In the genomic region with DNA sequence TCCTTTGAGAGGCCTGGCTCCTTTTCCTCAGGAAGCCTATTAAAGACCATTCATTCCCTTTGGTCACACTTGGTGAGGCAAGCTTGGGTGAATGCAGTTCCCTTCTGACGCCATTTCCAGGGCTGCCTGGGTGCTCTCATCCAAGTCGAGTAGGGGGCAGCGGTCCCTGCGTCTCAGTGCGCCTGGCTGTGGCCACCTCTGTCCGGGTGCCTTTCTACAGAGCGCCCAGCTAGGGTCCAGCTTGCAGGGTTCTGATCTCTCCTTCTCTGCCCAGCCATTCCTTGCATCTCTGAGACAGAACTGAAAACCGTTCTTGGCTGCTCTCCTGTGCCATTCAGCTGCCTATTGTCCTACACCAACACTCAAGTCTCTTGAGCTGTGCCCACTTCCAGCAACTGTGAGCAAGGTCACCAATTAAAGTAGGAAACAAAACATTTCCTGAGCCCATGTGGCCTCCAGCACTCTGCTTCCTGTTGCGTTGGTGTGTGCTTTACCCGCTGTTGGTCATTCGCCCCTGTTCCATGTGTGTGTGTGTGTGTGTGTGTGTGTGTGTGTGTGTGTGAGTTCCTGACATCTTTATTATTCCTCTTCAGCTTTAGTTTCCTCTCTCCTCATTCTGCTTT, we compare ENCODE assay signal across 10 mouse cellular contexts.
A peak's percentile ranks its signal among the peaks of the same experiment; 100 is the strongest.
DNase-seq lines count a peak whose midpoint lies in the region; ATAC-seq lines count a peak whose summit lies in the region.
"Had no signal": no experiment of that assay in that cellular context is flagged by ENCODE, and none has a peak within 500 bp of the region (broad histone marks: within the 10 kb centered on the region; RNA-seq: fewer than 3 reads in every experiment).

No protein-coding gene starts in this region.

- peaks cover 19% of the 10 kb centered on the region for H3K4me1 ChIP-seq in heart, embryonic 12.5 days (replicated peaks)
- H3K4me1 ChIP-seq in liver, embryonic 11.5 days (replicated peaks; ENCODE audit: control insufficient read depth, insufficient read depth, low read length), result no peaks in the 10 kb centered on the region
- peaks cover 6% of the 10 kb centered on the region; the same call in 1 of the 2 replicates for H3K4me1 ChIP-seq in hindbrain, embryonic 15.5 days (replicated peaks)
- peaks cover 11% of the 10 kb centered on the region; the same call in 1 of the 2 replicates for H3K4me1 ChIP-seq in midbrain, embryonic 15.5 days

- no peak overlapping the region for H3K27ac ChIP-seq in heart, embryonic 12.5 days (ENCODE audit: poor library complexity, severe bottlenecking)
- H3K27ac ChIP-seq in liver, embryonic 11.5 days (ENCODE audit: low read depth, low read length), result no peak overlapping the region
- H3K27ac ChIP-seq in hindbrain, embryonic 15.5 days (replicated peaks), result peak overlapping the region; percentile 56
- peak overlapping the region; percentile 55 for H3K27ac ChIP-seq in midbrain, embryonic 15.5 days

- 74% methylated on average over 11 of the region's 11 CpGs for WGBS in heart, embryonic 12.5 days
- WGBS in liver, embryonic 11.5 days, result 83% methylated on average over 11 of the region's 11 CpGs
- WGBS in hindbrain, embryonic 15.5 days, result 58% methylated on average over 11 of the region's 11 CpGs
- WGBS in midbrain, embryonic 15.5 days, result 55% methylated on average over 11 of the region's 11 CpGs

- H3K36me3 ChIP-seq in heart, embryonic 12.5 days, result no peaks in the 10 kb centered on the region
- no peaks in the 10 kb centered on the region for H3K36me3 ChIP-seq in liver, embryonic 11.5 days (ENCODE audit: control insufficient read depth, insufficient read depth, low read length)
- no peaks in the 10 kb centered on the region for H3K36me3 ChIP-seq in hindbrain, embryonic 15.5 days
- H3K36me3 ChIP-seq in midbrain, embryonic 15.5 days (replicated peaks), result no peaks in the 10 kb centered on the region

- no peak overlapping the region for H3K4me3 ChIP-seq in heart, embryonic 12.5 days
- no peak overlapping the region for H3K4me3 ChIP-seq in liver, embryonic 11.5 days (ENCODE audit: low read depth, low read length)
- no peak overlapping the region for H3K4me3 ChIP-seq in hindbrain, embryonic 15.5 days
- H3K4me3 ChIP-seq in midbrain, embryonic 15.5 days, result no peak overlapping the region
- H3K4me3 ChIP-seq: myocyte had no signal

- no peaks in the 10 kb centered on the region for H3K9me3 ChIP-seq in heart, embryonic 12.5 days (replicated peaks)
- H3K9me3 ChIP-seq in liver, embryonic 11.5 days (ENCODE audit: control insufficient read depth, low read length), result no peaks in the 10 kb centered on the region
- no peaks in the 10 kb centered on the region for H3K9me3 ChIP-seq in hindbrain, embryonic 15.5 days
- H3K9me3 ChIP-seq in midbrain, embryonic 15.5 days, result no peaks in the 10 kb centered on the region

- no peaks in the 10 kb centered on the region for H3K27me3 ChIP-seq in heart, embryonic 12.5 days (replicated peaks)
- no peaks in the 10 kb centered on the region for H3K27me3 ChIP-seq in liver, embryonic 11.5 days (replicated peaks; ENCODE audit: control insufficient read depth, insufficient read depth, low read length)
- 0 out of 2 replicates have a peak, but pooled peaks cover 5% of the 10 kb centered on the region for H3K27me3 ChIP-seq in hindbrain, embryonic 15.5 days
- H3K27me3 ChIP-seq in midbrain, embryonic 15.5 days (replicated peaks), result peaks cover 5% of the 10 kb centered on the region; the same call in 1 of the 2 replicates

- no peak overlapping the region for H3K4me2 ChIP-seq in heart, embryonic 12.5 days
- no peak overlapping the region for H3K4me2 ChIP-seq in liver, embryonic 11.5 days
- H3K4me2 ChIP-seq in hindbrain, embryonic 15.5 days, result no peak overlapping the region
- H3K4me2 ChIP-seq in midbrain, embryonic 15.5 days, result no peak overlapping the region

- no peak overlapping the region for H3K9ac ChIP-seq in heart, embryonic 12.5 days
- no peak overlapping the region for H3K9ac ChIP-seq in liver, embryonic 11.5 days (ENCODE audit: low read depth, low read length)
- no peak overlapping the region for H3K9ac ChIP-seq in hindbrain, embryonic 15.5 days
- no peak overlapping the region for H3K9ac ChIP-seq in midbrain, embryonic 15.5 days

- ATAC-seq in heart, embryonic 12.5 days (ENCODE audit: insufficient number of reproducible peaks, low FRiP score), result peak; percentile 39; the same call in 1 of the 2 replicates
- peak; percentile 49; the same call in 1 of the 2 replicates for ATAC-seq in liver, embryonic 11.5 days (replicated peaks; ENCODE audit: low FRiP score)
- peak; percentile 65 for ATAC-seq in hindbrain, embryonic 15.5 days (ENCODE audit: low FRiP score, low read depth)
- ATAC-seq in midbrain, embryonic 15.5 days (replicated peaks), result peak; percentile 63; the same call in 1 of the 2 replicates
- ATAC-seq: activated CD4-positive, CD25-positive, alpha-beta regulatory T cell, adult 4 months had no signal

- no peak for DNase-seq in heart, adult 18-20 months
- DNase-seq in liver, embryonic 11.5 days (ENCODE audit: low spot score), result no peak
- DNase-seq in liver, result no peak
- no peak for DNase-seq in gastrocnemius, postnatal 10 days
- no peak for DNase-seq in cerebellum, adult 11-12 months

Comparison
In these comparisons a context has a peak if more than half of its experiments do, and no peak if none do; other contexts are left out.
1. H3K27ac ChIP-seq: peak in hindbrain, embryonic 15.5 days (single experiment) and midbrain, embryonic 15.5 days (single experiment); none in heart, embryonic 12.5 days (single experiment) and liver, embryonic 11.5 days (single experiment).
2. Peak in every context shown above with its lines, with median percentiles within 50 percentile points of each other: ATAC-seq.